Mouse (Mus musculus) kidney, postnatal 0 days (tissue): ENCODE measurements around the gene Cspg4. TPM values are rescaled to one million over a fixed set of nuclear protein-coding genes. Genes with fewer than 3 reads are reported as not detected.

ENCODE experiments used
- ATAC-seq: fragments of 200-750 bp; cut with Nextera tagmentation; replicated peaks from 2 replicates; pipeline ENCODE4 v1.8.0; 2017; ENCODE audit warnings: low read depth, moderate number of reproducible peaks, moderate TSS enrichment, moderate library complexity; ENCODE audit not compliant: low FRiP score
- DNase-seq: peaks from one replicate; pipeline ENCODE4 v3.0.0-alpha.2; 2016; ENCODE audit warnings: low spot score
- H3K27ac ChIP-seq: fragments of 300-500 bp; sonication (generic); 2 replicates; pipeline ENCODE4 v1.5.1; 2014; ENCODE audit warnings: mild to moderate bottlenecking
- H3K27me3 ChIP-seq: fragments of 300-500 bp; sonication (generic); 2 replicates; pipeline ENCODE4 v1.6.1; 2014; ENCODE audit warnings: low read length, mixed read lengths; ENCODE audit not compliant: insufficient read depth
- H3K36me3 ChIP-seq: fragments of 300-500 bp; sonication (generic); 2 replicates; pipeline ENCODE4 v1.6.1; 2014; ENCODE audit warnings: low read length, mixed read lengths; ENCODE audit not compliant: insufficient read depth
- H3K4me1 ChIP-seq: fragments of 300-500 bp; sonication (generic); replicated peaks from 2 replicates; pipeline ENCODE4 v1.6.1; 2014; ENCODE audit warnings: antibody characterized with exemption, low read length, mixed read lengths; ENCODE audit not compliant: insufficient read depth
- H3K4me2 ChIP-seq: fragments of 300-500 bp; sonication (generic); 2 replicates; pipeline ENCODE4 v1.6.1; 2014; ENCODE audit warnings: mild to moderate bottlenecking, low read length, moderate library complexity, mixed read lengths
- H3K4me3 ChIP-seq: fragments of 300-500 bp; sonication (generic); replicated peaks from 2 replicates; pipeline ENCODE4 v1.5.1; 2014; ENCODE audit warnings: low read depth, low read length
- H3K9ac ChIP-seq: fragments of 300-500 bp; sonication (generic); 2 replicates; pipeline ENCODE4 v1.6.1; 2014; ENCODE audit warnings: low read depth, low read length
- H3K9me3 ChIP-seq: fragments of 300-500 bp; sonication (generic); replicated peaks from 2 replicates; pipeline ENCODE4 v1.6.1; 2016; ENCODE audit warnings: low read length, inconsistent platforms, mixed read lengths
- CTCF ChIP-seq: IDR thresholded peaks from 2 replicates; pipeline ENCODE4 v1.5.1; 2016; ENCODE audit warnings: antibody characterized with exemption, low read depth, mild to moderate bottlenecking, moderate library complexity
- WGBS: fragments of 180-500 bp; shearing (Covaris S2); extraction: QIAGEN DNeasy Blood & Tissue Kit; methylation state at CpG from one replicate; pipeline ENCODE4 v1.1.7; 2014; 5-methylcytosine and 5-hydroxymethylcytosine counted together
- polyA plus RNA-seq: library from polyadenylated mRNA; unstranded; fragments of >200 nt; fragmentation: Nextera tagmentation; extraction: Ambion mirVana; gene quantifications from 2 replicates; pipeline ENCODE4 v1.2.1, GENCODE M21; 2015

Cspg4 gene
- polyA plus RNA-seq, 1 experiment from 2014 or later = 18.1 TPM

DNA sequence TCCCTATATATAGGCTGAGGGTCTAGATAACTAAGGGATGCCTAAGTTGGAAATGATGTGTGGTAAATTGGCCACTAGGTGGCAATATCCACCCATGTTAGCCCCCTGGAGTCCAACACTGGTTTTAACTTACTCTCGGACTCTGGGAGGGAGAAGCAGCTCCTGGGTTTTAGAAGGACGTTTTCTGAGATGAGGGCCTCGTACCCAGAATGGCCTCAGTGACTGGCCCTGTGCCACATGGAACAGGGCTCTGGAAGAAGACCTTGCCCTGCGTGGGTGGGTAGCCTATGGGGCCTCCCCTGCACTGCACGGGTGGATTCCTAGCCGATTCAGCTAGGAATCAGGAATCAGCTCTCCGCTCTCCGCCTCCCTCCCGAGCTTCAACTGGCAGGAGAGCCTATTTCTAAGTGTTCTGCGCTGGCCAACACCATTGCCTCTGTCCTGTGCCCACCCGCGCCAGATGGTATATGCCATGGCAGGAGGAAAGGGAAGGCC, 26.7 kb downstream of the Cspg4 start:
- Histone ChIP-seq H3K4me1 (peaks cover 4% of the 10 kb centered on the region; the same call in 1 of the 2 replicates), H3K4me3 (no peak overlapping the region), H3K9ac (no peak overlapping the region), H3K27me3 (no peaks in the 10 kb centered on the region; the same call in 1 of the 2 replicates), H3K9me3 (no peaks in the 10 kb centered on the region), H3K4me2 (no peak overlapping the region), H3K36me3 (peaks cover 30% of the 10 kb centered on the region), H3K27ac (no peak overlapping the region)
- DNase-seq (peak; percentile 96), ATAC-seq (no peak; the same call in 1 of the 2 replicates)
- TF ChIP-seq CTCF = peak; percentile 94
- 36% methylated on average over 12 of the region's 12 CpGs for WGBS

DNA sequence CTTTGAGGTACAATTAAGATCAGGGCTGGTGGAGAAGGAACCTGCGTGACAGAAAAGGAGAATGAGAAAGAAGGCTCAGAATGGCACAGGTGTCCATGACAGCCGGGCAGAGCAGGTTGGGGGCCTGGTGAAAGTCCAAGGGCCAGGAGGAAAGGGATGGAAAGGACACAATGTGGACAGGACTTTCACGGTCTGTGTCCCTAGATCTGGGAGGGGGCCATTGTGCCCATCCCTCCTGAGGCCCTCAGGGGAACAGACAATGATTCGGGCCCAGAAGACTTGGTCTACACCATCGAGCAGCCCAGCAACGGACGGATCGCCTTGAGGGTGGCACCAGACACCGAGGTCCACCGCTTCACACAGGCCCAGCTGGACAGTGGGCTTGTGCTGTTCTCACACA, 27.3 kb downstream of the Cspg4 start:
- ATAC-seq (no peak), DNase-seq (no peak)
- Histone ChIP-seq H3K4me1 (peaks cover 4% of the 10 kb centered on the region; the same call in 1 of the 2 replicates), H3K9ac (no peak overlapping the region), H3K36me3 (peaks cover 25% of the 10 kb centered on the region), H3K9me3 (no peaks in the 10 kb centered on the region), H3K27me3 (no peaks in the 10 kb centered on the region; the same call in 1 of the 2 replicates), H3K4me2 (no peak overlapping the region), H3K4me3 (no peak overlapping the region), H3K27ac (no peak overlapping the region)
- 92% methylated on average over 10 of the region's 10 CpGs for WGBS
- no peak for TF ChIP-seq CTCF

DNA sequence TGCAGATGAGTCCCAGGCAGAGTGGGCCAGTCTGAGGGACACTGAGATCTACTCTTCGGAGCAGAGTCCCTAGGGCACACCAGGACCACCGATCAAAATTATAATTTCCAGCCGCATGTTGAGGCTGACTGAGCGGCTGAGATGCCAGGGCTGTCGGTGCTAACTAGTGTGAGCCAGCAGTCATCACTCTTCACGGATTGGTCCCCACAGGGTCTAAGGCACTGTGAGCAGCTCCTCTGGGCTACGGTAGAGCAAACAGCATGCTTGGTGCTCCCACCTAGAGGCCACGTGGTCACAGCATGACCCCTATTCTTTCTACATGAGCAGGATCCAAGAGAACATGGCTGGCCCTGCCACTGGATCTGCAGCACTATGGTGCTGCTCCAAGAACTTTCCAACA, 28.5 kb downstream of the Cspg4 start:
- Histone ChIP-seq H3K4me3 (no peak overlapping the region), H3K4me1 (peaks cover 4% of the 10 kb centered on the region; the same call in 1 of the 2 replicates), H3K36me3 (peaks cover 15% of the 10 kb centered on the region; the same call in 1 of the 2 replicates), H3K4me2 (no peak overlapping the region), H3K27me3 (no peaks in the 10 kb centered on the region; the same call in 1 of the 2 replicates), H3K27ac (no peak overlapping the region), H3K9me3 (no peaks in the 10 kb centered on the region), H3K9ac (no peak overlapping the region)
- DNase-seq (no peak), ATAC-seq (peak; percentile 53; the same call in 1 of the 2 replicates)
- TF ChIP-seq CTCF = no peak
- 57% methylated on average over 8 of the region's 8 CpGs for WGBS

DNA sequence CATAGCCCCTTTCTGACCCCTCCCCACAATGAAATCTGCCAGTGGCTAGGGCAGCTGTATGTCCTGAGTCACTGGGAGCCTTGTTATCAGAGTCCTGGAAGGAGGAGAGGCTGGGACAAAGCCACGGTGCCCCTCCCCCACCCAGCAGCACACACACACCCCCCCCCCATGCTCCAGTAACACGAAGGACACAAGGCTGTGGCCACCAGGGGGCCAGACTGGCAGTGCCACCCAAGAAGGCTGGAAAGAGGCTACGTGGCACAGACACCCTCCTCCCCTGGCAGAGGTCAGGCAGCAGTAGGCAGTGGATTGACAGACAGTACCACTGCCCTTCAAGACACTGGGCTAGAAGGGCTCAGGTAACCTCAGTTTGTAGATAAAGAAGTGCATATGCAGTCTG, 29.2 kb downstream of the Cspg4 start:
- 11% methylated on average over 3 of the region's 3 CpGs for WGBS
- Histone ChIP-seq H3K9me3 (no peaks in the 10 kb centered on the region), H3K9ac (no peak overlapping the region), H3K4me1 (peaks cover 8% of the 10 kb centered on the region; the same call in 1 of the 2 replicates), H3K27me3 (no peaks in the 10 kb centered on the region; the same call in 1 of the 2 replicates), H3K36me3 (0 out of 2 replicates have a peak, but pooled peaks cover 10% of the 10 kb centered on the region), H3K4me2 (no peak overlapping the region), H3K27ac (no peak overlapping the region), H3K4me3 (no peak overlapping the region)
- TF ChIP-seq CTCF = peak; percentile 67
- DNase-seq (peak; percentile 73), ATAC-seq (no peak)

DNA sequence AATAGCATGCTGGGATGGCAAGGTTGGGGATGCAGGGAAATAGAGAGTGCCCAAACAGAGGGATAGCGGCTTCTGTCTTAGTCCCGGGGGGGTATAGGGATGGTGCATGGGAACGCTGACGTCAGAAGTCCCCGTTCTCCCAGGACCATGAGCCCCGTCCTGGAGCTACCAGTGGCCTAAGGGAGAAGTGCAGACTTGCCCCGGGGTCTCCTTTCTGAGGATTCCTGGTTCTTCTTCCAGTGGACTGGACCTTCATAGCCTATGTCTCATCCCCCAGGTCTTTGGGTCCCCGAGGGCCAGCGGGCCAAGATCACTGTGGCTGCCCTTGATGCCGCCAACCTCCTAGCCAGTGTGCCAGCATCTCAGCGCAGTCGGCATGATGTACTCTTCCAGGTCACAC, 31.9 kb downstream of the Cspg4 start:
- H3K9me3 ChIP-seq = no peaks in the 10 kb centered on the region
- H3K4me2 ChIP-seq = no peak overlapping the region
- no peaks in the 10 kb centered on the region for H3K27me3 ChIP-seq
- H3K27ac ChIP-seq = no peak overlapping the region
- peaks cover 16% of the 10 kb centered on the region for H3K4me1 ChIP-seq
- H3K9ac ChIP-seq = no peak overlapping the region
- ATAC-seq = no peak
- no peak for DNase-seq
- no peak for TF ChIP-seq CTCF
- 89% methylated on average over 12 of the region's 12 CpGs for WGBS
- H3K4me3 ChIP-seq = no peak overlapping the region
- H3K36me3 ChIP-seq = 0 out of 2 replicates have a peak, but pooled peaks cover 4% of the 10 kb centered on the region

DNA sequence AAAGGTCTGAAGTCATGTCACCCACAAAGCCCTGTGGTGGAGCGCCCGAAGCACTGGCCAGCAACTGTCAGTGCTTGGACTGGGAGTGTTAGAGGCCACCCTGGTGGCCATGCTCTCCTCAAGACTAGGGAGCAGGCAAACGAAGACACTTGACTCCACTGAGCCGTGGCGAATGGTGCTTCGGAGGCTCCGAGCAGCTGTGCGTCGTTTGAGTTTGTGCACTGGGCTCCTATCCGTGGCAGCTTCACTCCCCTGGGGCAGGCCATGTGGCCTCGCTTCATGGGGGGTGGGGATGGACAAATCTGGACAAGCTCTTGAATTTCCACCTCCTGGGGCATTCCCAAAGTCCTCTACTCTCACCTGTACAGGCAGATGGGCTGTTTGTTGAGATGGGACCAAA, 34.6 kb downstream of the Cspg4 start:
- no peak for TF ChIP-seq CTCF
- WGBS = 47% methylated on average over 11 of the region's 11 CpGs
- Histone ChIP-seq H3K27ac (no peak overlapping the region), H3K9ac (no peak overlapping the region), H3K36me3 (0 out of 2 replicates have a peak, but pooled peaks cover 3% of the 10 kb centered on the region), H3K4me3 (no peak overlapping the region), H3K9me3 (no peaks in the 10 kb centered on the region), H3K4me1 (peaks cover 11% of the 10 kb centered on the region), H3K4me2 (no peak overlapping the region), H3K27me3 (no peaks in the 10 kb centered on the region)
- ATAC-seq = no peak; the same call in 1 of the 2 replicates
- DNase-seq = no peak

DNA sequence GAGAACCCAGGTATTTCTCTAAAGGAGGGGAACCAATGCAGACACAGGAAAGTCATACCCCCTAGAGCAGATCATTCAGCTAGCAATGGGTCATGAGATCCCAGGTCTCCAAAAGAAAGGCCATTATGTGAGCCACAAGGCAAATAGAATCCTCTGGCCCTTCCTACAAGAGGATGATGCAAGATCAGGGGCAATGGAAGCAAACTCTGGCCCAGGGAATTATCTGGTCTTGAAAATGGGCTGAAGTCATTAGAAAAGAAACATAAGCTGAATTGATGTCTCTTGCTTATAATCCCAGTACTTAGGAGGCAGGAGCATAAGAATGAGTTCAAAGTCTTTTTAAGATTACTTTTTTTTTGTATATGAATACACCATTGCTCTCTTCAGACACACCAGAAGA, 35.2 kb downstream of the Cspg4 start:
- Histone ChIP-seq H3K27ac (no peak overlapping the region), H3K9me3 (no peaks in the 10 kb centered on the region), H3K4me2 (no peak overlapping the region), H3K4me1 (peaks cover 11% of the 10 kb centered on the region), H3K36me3 (no peaks in the 10 kb centered on the region), H3K27me3 (no peaks in the 10 kb centered on the region), H3K9ac (no peak overlapping the region), H3K4me3 (no peak overlapping the region)
- no peak for DNase-seq
- ATAC-seq = no peak
- no peak; the same call in 1 of the 2 replicates for TF ChIP-seq CTCF
